Mouse (Mus musculus): Measurements from ENCODE around the gene Nnmt. TPM values are rescaled to one million over a fixed set of nuclear protein-coding genes. Genes with fewer than 3 reads are reported as not detected.

Gene Nnmt
- polyA plus RNA-seq, 1 experiment from 2014 or later: 0.41 TPM

- Histone ChIP-seq H3K27ac (ENCODE audit: low read depth) (no peak overlapping the region), H3K9me3 (ENCODE audit: low read length) (no peaks in the 10 kb centered on the region), H3K4me2 (ENCODE audit: low read depth, low read length) (no peak overlapping the region), H3K9ac (replicated peaks) (no peak overlapping the region), H3K27me3 (ENCODE audit: insufficient read depth, low read length) (0 out of 2 replicates have a peak, but pooled peaks cover 5% of the 10 kb centered on the region), H3K4me1 (ENCODE audit: insufficient read depth) (no peaks in the 10 kb centered on the region; the same call in 1 of the 2 replicates), H3K36me3 (replicated peaks; ENCODE audit: insufficient read depth, low read length) (no peaks in the 10 kb centered on the region), H3K4me3 (ENCODE audit: low read depth, low read length) (no peak overlapping the region)
- TF ChIP-seq CTCF (IDR thresholded peaks at IDR 0.05; ENCODE audit: low read depth) (no peak), EP300 (IDR thresholded peaks at IDR 0.05; ENCODE audit: low read depth) (no peak)
- DNase-seq (no peak), ATAC-seq (no peak)
- 67% methylated on average over 4 of the region's 4 CpGs for WGBS (ENCODE audit: insufficient replicate concordance)
These were observed 14.3 kb downstream of the Nnmt start for GRCm38 (mm10) chr9:48590606-48591005.

- Histone ChIP-seq H3K9ac (replicated peaks) (no peak overlapping the region), H3K4me1 (ENCODE audit: insufficient read depth) (no peaks in the 10 kb centered on the region), H3K27ac (ENCODE audit: low read depth) (no peak overlapping the region), H3K4me2 (ENCODE audit: low read depth, low read length) (no peak overlapping the region), H3K4me3 (ENCODE audit: low read depth, low read length) (no peak overlapping the region), H3K9me3 (ENCODE audit: low read length) (peaks cover 3% of the 10 kb centered on the region; the same call in 1 of the 2 replicates), H3K36me3 (replicated peaks; ENCODE audit: insufficient read depth, low read length) (no peaks in the 10 kb centered on the region), H3K27me3 (ENCODE audit: insufficient read depth, low read length) (no peaks in the 10 kb centered on the region)
- WGBS (ENCODE audit: insufficient replicate concordance): 2% methylated on average over 4 of the region's 4 CpGs
- DNase-seq (peak; percentile 67), ATAC-seq (no peak; the same call in 1 of the 2 replicates)
- no peak for TF ChIP-seq EP300 (IDR thresholded peaks at IDR 0.05; ENCODE audit: low read depth)
- TF ChIP-seq CTCF (IDR thresholded peaks at IDR 0.05; ENCODE audit: low read depth): peak; percentile 79
These were observed 18.6 kb downstream of the Nnmt start for GRCm38 (mm10) chr9:48586332-48586731.

- TF ChIP-seq CTCF (IDR thresholded peaks at IDR 0.05; ENCODE audit: low read depth): no peak
- TF ChIP-seq EP300 (IDR thresholded peaks at IDR 0.05; ENCODE audit: low read depth): no peak
- WGBS (ENCODE audit: insufficient replicate concordance): 44% methylated on average over 1 of the region's 1 CpGs
- H3K4me1 ChIP-seq (ENCODE audit: insufficient read depth): no peaks in the 10 kb centered on the region
- peaks cover 3% of the 10 kb centered on the region; the same call in 1 of the 2 replicates for H3K9me3 ChIP-seq (ENCODE audit: low read length)
- H3K9ac ChIP-seq (replicated peaks): no peak overlapping the region
- no peak overlapping the region for H3K4me2 ChIP-seq (ENCODE audit: low read depth, low read length)
- H3K27ac ChIP-seq (ENCODE audit: low read depth): no peak overlapping the region
- no peak for DNase-seq
- no peaks in the 10 kb centered on the region for H3K27me3 ChIP-seq (ENCODE audit: insufficient read depth, low read length)
- H3K4me3 ChIP-seq (ENCODE audit: low read depth, low read length): no peak overlapping the region
- no peak for ATAC-seq
- H3K36me3 ChIP-seq (replicated peaks; ENCODE audit: insufficient read depth, low read length): no peaks in the 10 kb centered on the region
These were observed 24.1 kb downstream of the Nnmt start for GRCm38 (mm10) chr9:48580808-48581207.

GRCm38 (mm10) chr9:48562388-48562787 lies 42.6 kb downstream of the Nnmt start:
- H3K27ac ChIP-seq (ENCODE audit: low read depth): no peak overlapping the region
- ATAC-seq: no peak
- H3K36me3 ChIP-seq (replicated peaks; ENCODE audit: insufficient read depth, low read length): no peaks in the 10 kb centered on the region
- no peak for DNase-seq
- no peak overlapping the region for H3K9ac ChIP-seq (replicated peaks)
- no peak overlapping the region for H3K4me2 ChIP-seq (ENCODE audit: low read depth, low read length)
- WGBS (ENCODE audit: insufficient replicate concordance): 75% methylated on average over 5 of the region's 5 CpGs
- TF ChIP-seq CTCF (IDR thresholded peaks at IDR 0.05; ENCODE audit: low read depth) (no peak), EP300 (IDR thresholded peaks at IDR 0.05; ENCODE audit: low read depth) (no peak)
- no peaks in the 10 kb centered on the region for H3K27me3 ChIP-seq (ENCODE audit: insufficient read depth, low read length)
- no peaks in the 10 kb centered on the region for H3K9me3 ChIP-seq (ENCODE audit: low read length)
- H3K4me3 ChIP-seq (ENCODE audit: low read depth, low read length): no peak overlapping the region
- H3K4me1 ChIP-seq (ENCODE audit: insufficient read depth): peaks cover 3% of the 10 kb centered on the region; the same call in 1 of the 2 replicates

- ATAC-seq (no peak), DNase-seq (peak; percentile 59)
- H3K9ac ChIP-seq (replicated peaks): no peak overlapping the region
- 21% methylated on average over 4 of the region's 4 CpGs for WGBS (ENCODE audit: insufficient replicate concordance)
- no peak for TF ChIP-seq EP300 (IDR thresholded peaks at IDR 0.05; ENCODE audit: low read depth)
- TF ChIP-seq CTCF (IDR thresholded peaks at IDR 0.05; ENCODE audit: low read depth): peak; percentile 87
- H3K4me3 ChIP-seq (ENCODE audit: low read depth, low read length): no peak overlapping the region
- H3K27me3 ChIP-seq (ENCODE audit: insufficient read depth, low read length): no peaks in the 10 kb centered on the region
- H3K4me2 ChIP-seq (ENCODE audit: low read depth, low read length): no peak overlapping the region
- peaks cover 3% of the 10 kb centered on the region; the same call in 1 of the 2 replicates for H3K4me1 ChIP-seq (ENCODE audit: insufficient read depth)
- H3K27ac ChIP-seq (ENCODE audit: low read depth): no peak overlapping the region
- H3K36me3 ChIP-seq (replicated peaks; ENCODE audit: insufficient read depth, low read length): no peaks in the 10 kb centered on the region
- no peaks in the 10 kb centered on the region for H3K9me3 ChIP-seq (ENCODE audit: low read length)
These were observed 45.3 kb downstream of the Nnmt start for GRCm38 (mm10) chr9:48559482-48560139.

GRCm38 (mm10) chr9:48558637-48559036 lies 46.3 kb downstream of the Nnmt start:
- H3K27ac ChIP-seq (ENCODE audit: low read depth): no peak overlapping the region; the same call in 1 of the 2 replicates
- no peaks in the 10 kb centered on the region for H3K9me3 ChIP-seq (ENCODE audit: low read length)
- DNase-seq (peak; percentile 21), ATAC-seq (peak; percentile 64)
- H3K4me1 ChIP-seq (ENCODE audit: insufficient read depth): peaks cover 3% of the 10 kb centered on the region; the same call in 1 of the 2 replicates
- no peak overlapping the region for H3K4me3 ChIP-seq (ENCODE audit: low read depth, low read length)
- no peak overlapping the region for H3K9ac ChIP-seq (replicated peaks)
- H3K27me3 ChIP-seq (ENCODE audit: insufficient read depth, low read length): no peaks in the 10 kb centered on the region
- H3K4me2 ChIP-seq (ENCODE audit: low read depth, low read length): no peak overlapping the region
- no peaks in the 10 kb centered on the region for H3K36me3 ChIP-seq (replicated peaks; ENCODE audit: insufficient read depth, low read length)
- 45% methylated on average over 4 of the region's 4 CpGs for WGBS (ENCODE audit: insufficient replicate concordance)
- TF ChIP-seq CTCF (IDR thresholded peaks at IDR 0.05; ENCODE audit: low read depth): no peak
- no peak for TF ChIP-seq EP300 (IDR thresholded peaks at IDR 0.05; ENCODE audit: low read depth)

Data from liver, postnatal 0 days (tissue).